16 mouse cellular contexts compared by ENCODE assay signal in the genomic region with DNA sequence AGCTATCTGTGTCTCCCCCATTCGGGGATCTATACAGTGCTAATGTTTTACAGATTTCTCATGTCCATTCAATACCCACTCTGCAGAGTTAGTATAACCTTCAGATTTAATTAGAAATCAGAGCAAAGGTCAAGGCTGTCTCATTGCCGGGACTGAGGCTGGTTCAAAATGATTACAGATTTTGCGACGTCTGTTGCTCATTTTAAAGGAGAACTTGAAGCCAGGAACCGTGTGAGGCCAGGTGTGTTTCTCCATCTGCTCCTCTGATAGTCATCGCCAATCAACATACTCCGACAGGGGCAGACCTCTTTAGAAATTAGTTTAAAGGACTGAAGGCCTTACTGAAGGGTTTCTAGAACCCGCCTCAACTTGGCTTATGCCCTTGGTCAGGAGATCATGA.
"Had no signal": no experiment of that assay in that cellular context is flagged by ENCODE, and none has a peak within 500 bp of the region (broad histone marks: within the 10 kb centered on the region; RNA-seq: fewer than 3 reads in every experiment).

No protein-coding gene starts in this region.

- H3K4me1 ChIP-seq: limb, embryonic 15.5 days; liver, embryonic 15.5 days; megakaryocyte, embryonic 14.5 days; neural tube, embryonic 12.5 days; stomach, embryonic 15.5 days had no signal

- H3K9ac ChIP-seq: kidney, embryonic 15.5 days; limb, embryonic 15.5 days; liver, embryonic 15.5 days; lung, embryonic 14.5 days; midbrain, embryonic 12.5 days; neural tube, embryonic 12.5 days; stomach, embryonic 15.5 days had no signal

- H3K4me2 ChIP-seq: kidney, embryonic 15.5 days; limb, embryonic 15.5 days; liver, embryonic 15.5 days; lung, embryonic 14.5 days; midbrain, embryonic 12.5 days; neural tube, embryonic 12.5 days; stomach, embryonic 15.5 days had no signal

- DNase-seq: kidney, adult 2 months; kidney, postnatal 14 days; left cerebral cortex, postnatal 4 days; lung, embryonic 14.5 days; lung, postnatal 10 days; lung, postnatal 4 days; right cerebral cortex, postnatal 4 days; thymus, adult 2 months; thymus, postnatal 25 days had no signal

- H3K36me3 ChIP-seq: kidney, embryonic 15.5 days; limb, embryonic 15.5 days; liver, embryonic 15.5 days; midbrain, embryonic 12.5 days; neural tube, embryonic 12.5 days; stomach, embryonic 15.5 days had no signal

- H3K9me3 ChIP-seq: kidney, embryonic 15.5 days; limb, embryonic 15.5 days; liver, embryonic 15.5 days; midbrain, embryonic 12.5 days; neural tube, embryonic 12.5 days; stomach, embryonic 15.5 days had no signal

- H3K4me3 ChIP-seq: kidney, embryonic 15.5 days; limb, embryonic 15.5 days; liver, embryonic 15.5 days; megakaryocyte, embryonic 14.5 days; midbrain, embryonic 12.5 days; neural tube, embryonic 12.5 days; stomach, embryonic 15.5 days had no signal

- H3K27me3 ChIP-seq: kidney, embryonic 15.5 days; limb, embryonic 15.5 days; liver, embryonic 15.5 days; megakaryocyte, embryonic 14.5 days; midbrain, embryonic 12.5 days; neural tube, embryonic 12.5 days; stomach, embryonic 15.5 days had no signal

- H3K27ac ChIP-seq: kidney, embryonic 15.5 days; limb, embryonic 15.5 days; liver, embryonic 15.5 days; midbrain, embryonic 12.5 days; neural tube, embryonic 12.5 days; stomach, embryonic 15.5 days had no signal
